Mouse (Mus musculus) layer of hippocampus, adult 11-12 months (tissue): ENCODE measurements around the gene Cyb561d2.

Experiments
- DNase-seq: peaks from one replicate; pipeline ENCODE4 v3.0.0; 2022; ENCODE audit warnings: low spot score

The Cyb561d2 gene

DNA sequence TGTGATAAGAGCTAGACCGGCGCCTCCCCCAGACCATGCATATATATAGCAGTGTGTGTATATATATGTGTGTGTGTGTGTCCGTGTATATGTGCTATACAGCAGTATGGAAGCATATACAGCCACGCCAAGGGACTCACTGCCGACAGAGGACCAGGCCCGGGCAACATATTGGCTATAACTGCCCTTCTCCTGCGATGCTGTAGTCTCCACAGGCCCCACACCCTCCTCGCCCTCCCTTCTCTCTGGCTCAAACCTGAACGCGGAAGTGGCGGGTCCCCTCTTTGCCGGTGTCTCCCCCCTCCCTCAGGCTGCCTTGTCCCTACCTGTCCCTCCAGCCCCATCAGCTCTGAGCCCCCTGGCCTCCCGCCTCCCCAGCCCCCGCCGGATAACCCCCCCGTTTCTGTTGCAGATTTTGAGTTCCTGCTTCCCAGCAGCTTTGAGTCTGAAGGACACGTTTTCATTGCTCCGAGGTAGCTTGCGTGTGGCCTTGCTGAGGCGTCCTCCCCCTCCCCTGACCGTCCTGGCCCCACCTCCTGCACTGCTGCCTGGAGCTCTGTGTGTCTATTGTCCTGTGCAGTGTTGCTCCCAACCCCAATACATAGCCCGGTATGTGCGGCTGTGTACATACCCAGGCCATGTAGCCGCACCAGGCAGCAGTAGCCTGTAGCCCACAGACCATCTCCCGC is 20.1 kb downstream of the Cyb561d2 start:
- DNase-seq = no peak

- DNase-seq = no peak
Observed at GRCm38 (mm10) chr9:107521190-107521589, 20.8 kb downstream of the Cyb561d2 start.

DNA sequence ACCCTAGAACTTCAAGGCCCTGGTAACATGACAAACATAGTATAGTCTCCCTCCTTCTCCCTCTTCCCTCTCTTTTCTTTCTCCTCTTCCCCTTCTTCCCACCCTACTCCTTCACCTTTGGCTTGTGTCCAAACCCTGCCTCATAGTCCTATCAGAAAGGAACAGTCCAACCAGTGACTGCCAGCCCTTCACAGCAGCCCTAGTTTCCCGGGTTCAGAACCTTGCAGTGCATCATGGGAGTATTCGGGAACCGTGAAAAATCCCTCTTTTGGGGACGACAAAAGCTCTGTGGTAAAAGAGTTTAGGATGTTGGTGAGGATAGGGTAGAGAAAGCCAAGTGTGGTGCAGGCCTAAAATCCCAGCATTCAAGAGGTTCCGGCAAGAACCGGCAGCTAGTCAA is 21.7 kb downstream of the Cyb561d2 start:
- no peak for DNase-seq

- DNase-seq = peak; percentile 84
Observed at GRCm38 (mm10) chr9:107514303-107514955, 27.6 kb downstream of the Cyb561d2 start.

DNA sequence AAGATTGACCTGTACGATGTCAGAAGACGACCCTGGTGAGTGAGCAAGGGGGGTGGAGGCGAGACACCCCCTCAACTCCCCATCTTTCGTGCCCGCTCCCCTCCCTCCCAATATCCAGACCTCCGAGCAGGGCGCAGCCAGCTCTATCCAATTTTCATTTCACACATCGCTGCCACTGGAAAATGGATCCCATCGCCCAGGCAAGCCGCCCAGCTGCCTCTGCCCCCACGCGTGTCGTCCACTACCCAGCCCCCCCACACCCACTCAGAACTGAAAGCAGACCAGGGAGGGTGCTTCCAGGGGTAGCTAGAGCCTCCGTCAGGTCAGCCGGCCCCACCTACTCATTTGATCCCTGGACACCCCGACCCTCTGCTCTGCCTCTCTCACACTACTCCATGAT is 29.7 kb downstream of the Cyb561d2 start:
- no peak for DNase-seq

DNA sequence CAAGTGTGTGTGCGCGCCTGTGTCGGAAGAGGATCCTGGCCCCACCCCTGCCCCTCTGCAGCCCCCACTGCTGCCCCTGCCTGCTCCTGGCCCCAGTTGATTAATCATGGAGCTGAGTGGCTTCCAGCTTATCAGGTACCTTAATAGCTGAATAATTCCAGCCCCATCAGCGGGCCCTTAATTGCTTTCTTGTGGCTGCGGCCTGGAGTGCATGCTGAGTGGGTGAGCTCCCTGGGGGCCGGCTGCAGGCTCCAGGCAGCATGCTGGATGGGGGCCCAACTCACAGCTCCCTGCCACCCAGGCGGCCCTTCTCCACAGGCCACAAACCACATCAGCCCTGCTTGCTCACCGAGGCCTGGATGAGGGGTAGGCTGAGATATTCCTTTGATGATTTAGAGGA is 30.6 kb downstream of the Cyb561d2 start:
- no peak for DNase-seq

DNA sequence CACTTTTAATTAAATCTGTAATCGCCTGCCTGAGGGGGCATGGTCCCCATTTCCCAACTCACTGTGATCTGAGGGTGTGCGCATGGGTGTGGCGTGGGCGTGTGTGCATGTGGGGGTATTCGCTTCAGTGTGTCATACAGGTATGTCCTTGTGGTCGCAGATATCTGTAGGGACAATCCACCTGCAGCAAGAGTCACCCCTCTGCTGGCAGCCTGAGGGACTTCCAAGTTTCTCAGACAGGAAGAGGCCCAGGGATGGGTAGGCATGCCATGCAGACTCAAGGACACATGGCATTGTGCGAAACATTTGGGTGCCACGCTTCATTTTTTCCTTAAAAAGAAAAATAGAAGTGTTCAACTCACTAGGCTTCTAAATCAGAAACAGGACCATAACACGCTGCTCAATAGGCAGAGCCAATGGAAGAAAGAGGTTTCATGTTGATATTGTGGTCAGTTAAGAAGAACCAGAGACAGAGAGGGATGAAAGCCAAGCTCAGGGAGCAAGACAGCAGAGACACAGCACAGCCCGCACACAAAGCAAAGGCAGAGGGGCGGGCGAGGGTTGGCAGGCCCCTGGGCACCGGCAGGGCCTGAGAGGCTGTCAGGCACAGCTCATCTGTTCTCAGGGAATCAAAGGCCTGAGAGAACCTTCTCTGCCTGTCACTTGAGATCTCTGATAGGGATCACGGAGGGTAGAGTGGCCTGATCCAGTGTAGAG is 31.5 kb downstream of the Cyb561d2 start:
- no peak for DNase-seq

- DNase-seq = peak; percentile 53
Observed at GRCm38 (mm10) chr9:107508266-107508665, 33.7 kb downstream of the Cyb561d2 start.

GRCm38 (mm10) chr9:107504662-107505537 is 37.1 kb downstream of the Cyb561d2 start:
- DNase-seq = no peak

GRCm38 (mm10) chr9:107502131-107502846 is 39.7 kb downstream of the Cyb561d2 start:
- DNase-seq = no peak

- DNase-seq = no peak
Observed at GRCm38 (mm10) chr9:107500708-107501286, 41.2 kb downstream of the Cyb561d2 start.

GRCm38 (mm10) chr9:107496359-107496758 is 45.6 kb downstream of the Cyb561d2 start:
- no peak for DNase-seq

- DNase-seq = no peak
Observed at GRCm38 (mm10) chr9:107494238-107494637, 47.8 kb downstream of the Cyb561d2 start.

DNA sequence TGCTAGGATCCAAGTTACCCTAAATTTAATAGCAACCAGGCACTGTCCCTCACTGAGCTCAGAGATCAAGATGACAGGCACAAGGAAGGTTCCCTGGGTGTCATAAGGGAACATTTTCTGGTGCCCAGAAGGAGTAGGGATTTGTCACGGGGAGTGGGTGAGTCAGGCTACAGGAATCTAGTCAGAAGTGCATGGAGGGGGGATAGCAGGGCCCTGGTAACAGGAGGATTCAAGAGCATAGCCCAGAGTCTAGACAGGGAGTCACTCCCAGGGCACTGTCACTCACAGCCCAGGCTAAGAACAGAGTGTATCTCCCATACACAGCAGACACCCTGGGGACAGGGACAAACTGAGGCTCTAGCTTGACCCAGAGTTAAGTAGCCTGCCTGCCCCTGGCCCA is 48.5 kb downstream of the Cyb561d2 start:
- no peak for DNase-seq

GRCm38 (mm10) chr9:107490625-107491024 is 51.4 kb downstream of the Cyb561d2 start:
- DNase-seq = no peak

- no peak for DNase-seq
Observed at GRCm38 (mm10) chr9:107490146-107490545, 51.8 kb downstream of the Cyb561d2 start.
